9 mouse cellular contexts compared by ENCODE assay signal in genomic region chr14:47395462-47396026, GRCm38 (mm10). TPM values are rescaled to one million over a fixed set of nuclear protein-coding genes. Genes with fewer than 3 reads are reported as not detected.
A peak's percentile ranks its signal among the peaks of the same experiment; 100 is the strongest.
DNase-seq lines count a peak whose midpoint lies in the region; ATAC-seq lines count a peak whose summit lies in the region.
"Had no signal": no experiment of that assay in that cellular context is flagged by ENCODE, and none has a peak within 500 bp of the region (broad histone marks: within the 10 kb centered on the region; RNA-seq: fewer than 3 reads in every experiment).

No protein-coding gene starts in this region.

- H3K36me3 ChIP-seq in embryonic facial prominence, embryonic 15.5 days: peaks cover 69% of the 10 kb centered on the region
- peaks cover 100% of the 10 kb centered on the region for H3K36me3 ChIP-seq in embryonic facial prominence, embryonic 10.5 days (replicated peaks)
- H3K36me3 ChIP-seq in midbrain, embryonic 14.5 days (ENCODE audit: control insufficient read depth, insufficient read depth, low read length): peaks cover 19% of the 10 kb centered on the region
- peaks cover 58% of the 10 kb centered on the region for H3K36me3 ChIP-seq in midbrain, embryonic 13.5 days

- ATAC-seq in embryonic facial prominence, embryonic 15.5 days (ENCODE audit: insufficient number of reproducible peaks, low FRiP score, low TSS enrichment, low read depth): no peak
- ATAC-seq in midbrain, embryonic 14.5 days (ENCODE audit: low FRiP score, low TSS enrichment): no peak
- ATAC-seq in midbrain, embryonic 13.5 days: no peak
- 0 out of 2 replicates have a peak, but pooled peaks have one; percentile 5 for ATAC-seq in megakaryocyte, adult 5-6 weeks (ENCODE audit: poor library complexity, severe bottlenecking)

- H3K9ac ChIP-seq in embryonic facial prominence, embryonic 15.5 days: no peak overlapping the region
- H3K9ac ChIP-seq in midbrain, embryonic 14.5 days (replicated peaks; ENCODE audit: low read length): no peak overlapping the region
- no peak overlapping the region for H3K9ac ChIP-seq in midbrain, embryonic 13.5 days (replicated peaks)
- H3K9ac ChIP-seq: limb, embryonic 12.5 days had no signal

- no peaks in the 10 kb centered on the region; the same call in 1 of the 2 replicates for H3K4me1 ChIP-seq in embryonic facial prominence, embryonic 15.5 days
- no peaks in the 10 kb centered on the region for H3K4me1 ChIP-seq in embryonic facial prominence, embryonic 10.5 days
- no peaks in the 10 kb centered on the region for H3K4me1 ChIP-seq in midbrain, embryonic 14.5 days (ENCODE audit: control insufficient read depth, insufficient read depth, low read length)
- no peaks in the 10 kb centered on the region for H3K4me1 ChIP-seq in midbrain, embryonic 13.5 days (replicated peaks)
- H3K4me1 ChIP-seq: limb, embryonic 12.5 days had no signal

- H3K4me2 ChIP-seq in embryonic facial prominence, embryonic 15.5 days (replicated peaks): no peak overlapping the region
- H3K4me2 ChIP-seq in midbrain, embryonic 14.5 days (ENCODE audit: low read length): no peak overlapping the region
- no peak overlapping the region for H3K4me2 ChIP-seq in midbrain, embryonic 13.5 days (replicated peaks)
- H3K4me2 ChIP-seq: limb, embryonic 12.5 days had no signal

- no peaks in the 10 kb centered on the region for H3K9me3 ChIP-seq in embryonic facial prominence, embryonic 15.5 days (replicated peaks)
- no peaks in the 10 kb centered on the region for H3K9me3 ChIP-seq in embryonic facial prominence, embryonic 10.5 days
- no peaks in the 10 kb centered on the region for H3K9me3 ChIP-seq in midbrain, embryonic 14.5 days (ENCODE audit: control insufficient read depth, low read length)
- H3K9me3 ChIP-seq in midbrain, embryonic 13.5 days: no peaks in the 10 kb centered on the region
- H3K9me3 ChIP-seq: limb, embryonic 12.5 days had no signal

- no peak for DNase-seq in embryonic facial prominence, embryonic 10.5 days (ENCODE audit: low spot score)
- peak; percentile 15 for DNase-seq in midbrain, embryonic 14.5 days
- peak; percentile 70 for DNase-seq in thymus, postnatal 14 days
- DNase-seq in cerebellum, adult 11 months: no peak
- no peak for DNase-seq in adrenal gland, adult 2 months

- H3K4me3 ChIP-seq in embryonic facial prominence, embryonic 15.5 days (replicated peaks): no peak overlapping the region
- no peak overlapping the region for H3K4me3 ChIP-seq in embryonic facial prominence, embryonic 10.5 days
- no peak overlapping the region for H3K4me3 ChIP-seq in midbrain, embryonic 14.5 days (replicated peaks; ENCODE audit: low read depth, low read length)
- H3K4me3 ChIP-seq in midbrain, embryonic 13.5 days (replicated peaks): no peak overlapping the region
- H3K4me3 ChIP-seq: limb, embryonic 12.5 days had no signal

- no peaks in the 10 kb centered on the region for H3K27me3 ChIP-seq in embryonic facial prominence, embryonic 15.5 days
- H3K27me3 ChIP-seq in embryonic facial prominence, embryonic 10.5 days (replicated peaks; ENCODE audit: low read depth, poor library complexity, severe bottlenecking): no peaks in the 10 kb centered on the region
- no peaks in the 10 kb centered on the region for H3K27me3 ChIP-seq in midbrain, embryonic 14.5 days (ENCODE audit: control insufficient read depth, insufficient read depth, low read length)
- no peaks in the 10 kb centered on the region for H3K27me3 ChIP-seq in midbrain, embryonic 13.5 days
- H3K27me3 ChIP-seq: limb, embryonic 12.5 days had no signal

- H3K27ac ChIP-seq in embryonic facial prominence, embryonic 15.5 days (replicated peaks): 0 out of 2 replicates have a peak overlapping the region, but pooled peaks have one; percentile 7
- H3K27ac ChIP-seq in embryonic facial prominence, embryonic 10.5 days (replicated peaks): no peak overlapping the region
- H3K27ac ChIP-seq in midbrain, embryonic 14.5 days (replicated peaks; ENCODE audit: low read depth, low read length): no peak overlapping the region
- H3K27ac ChIP-seq in midbrain, embryonic 13.5 days: no peak overlapping the region
- H3K27ac ChIP-seq: limb, embryonic 12.5 days had no signal

- 79% methylated on average over 15 of the region's 15 CpGs for WGBS in embryonic facial prominence, embryonic 15.5 days
- WGBS in embryonic facial prominence, embryonic 10.5 days: 89% methylated on average over 15 of the region's 15 CpGs
- WGBS in midbrain, embryonic 14.5 days: 77% methylated on average over 15 of the region's 15 CpGs
- 76% methylated on average over 15 of the region's 15 CpGs for WGBS in midbrain, embryonic 13.5 days

RNA-seq across cellular contexts. Expression of gene Dlgap5, which starts 22.7 kb away (rescaled TPM):
- 37.5 and 38.4 TPM in 2 replicates for polyA plus RNA-seq in embryonic facial prominence, embryonic 15.5 days (2015; fragmentation: Nextera tagmentation; extraction: Ambion mirVana)
- polyA plus RNA-seq in embryonic facial prominence, embryonic 10.5 days (2016; fragmentation: Nextera tagmentation; extraction: Ambion mirVana): 72.4 and 79.4 TPM in 2 replicates
- 5.2 and 12.6 TPM in 2 replicates for polyA plus RNA-seq in midbrain, embryonic 14.5 days (2014; fragmentation: Nextera tagmentation; extraction: Ambion mirVana)
- polyA plus RNA-seq in midbrain, embryonic 13.5 days (2015; fragmentation: Nextera tagmentation; extraction: Ambion mirVana): 20.1 and 21.1 TPM in 2 replicates
- 55.8 and 59.1 TPM in 2 replicates for total RNA-seq in megakaryocyte, adult 5-6 weeks (2015)
- total RNA-seq in megakaryocyte, adult 5-6 weeks (2017): 98.6 and 105 TPM in 2 replicates
- 1 to 10 TPM; 1.1 to 1.4 TPM for total RNA-seq in adrenal gland, adult 2 months (2021)
- polyA plus RNA-seq in adrenal gland, adult 2 months (2012; rRNA removed): 0.23 and 0.27 TPM in 2 replicates

RNA-seq across cellular contexts. Expression of gene Lgals3, which starts 28.0 kb away (rescaled TPM):
- polyA plus RNA-seq in embryonic facial prominence, embryonic 15.5 days (2015; fragmentation: Nextera tagmentation; extraction: Ambion mirVana): 199 and 236 TPM in 2 replicates
- 0.51 and 1.1 TPM in 2 replicates for polyA plus RNA-seq in embryonic facial prominence, embryonic 10.5 days (2016; fragmentation: Nextera tagmentation; extraction: Ambion mirVana)
- polyA plus RNA-seq in midbrain, embryonic 14.5 days (2014; fragmentation: Nextera tagmentation; extraction: Ambion mirVana): 3.3 and 8.4 TPM in 2 replicates
- polyA plus RNA-seq in midbrain, embryonic 13.5 days (2015; fragmentation: Nextera tagmentation; extraction: Ambion mirVana): 0.54 and 1.2 TPM in 2 replicates
- total RNA-seq in megakaryocyte, adult 5-6 weeks (2015): 1,575 and 1,670 TPM in 2 replicates
- total RNA-seq in megakaryocyte, adult 5-6 weeks (2017): 496 and 508 TPM in 2 replicates
- total RNA-seq in adrenal gland, adult 2 months (2021): 10 to 100 TPM; 13.1 to 19.2 TPM
- polyA plus RNA-seq in adrenal gland, adult 2 months (2012; rRNA removed): 57.6 and 60.8 TPM in 2 replicates

RNA-seq across cellular contexts. Expression of gene Fbxo34, which starts 54.7 kb away (rescaled TPM):
- polyA plus RNA-seq in embryonic facial prominence, embryonic 15.5 days (2015; fragmentation: Nextera tagmentation; extraction: Ambion mirVana): 23.0 and 26.3 TPM in 2 replicates
- 23.4 and 23.7 TPM in 2 replicates for polyA plus RNA-seq in embryonic facial prominence, embryonic 10.5 days (2016; fragmentation: Nextera tagmentation; extraction: Ambion mirVana)
- polyA plus RNA-seq in midbrain, embryonic 14.5 days (2014; fragmentation: Nextera tagmentation; extraction: Ambion mirVana): 28.5 and 33.2 TPM in 2 replicates
- polyA plus RNA-seq in midbrain, embryonic 13.5 days (2015; fragmentation: Nextera tagmentation; extraction: Ambion mirVana): 24.9 and 26.6 TPM in 2 replicates
- 11.2 and 17.5 TPM in 2 replicates for total RNA-seq in megakaryocyte, adult 5-6 weeks (2015)
- total RNA-seq in megakaryocyte, adult 5-6 weeks (2017): 20.7 and 21.8 TPM in 2 replicates
- total RNA-seq in adrenal gland, adult 2 months (2021): 10 to 100 TPM; 18.2 to 37.0 TPM
- 13.1 and 15.8 TPM in 2 replicates for polyA plus RNA-seq in adrenal gland, adult 2 months (2012; rRNA removed)

Comparison
In these comparisons a context has a peak if more than half of its experiments do, and no peak if none do; other contexts are left out.
1. DNase-seq: peak in midbrain, embryonic 14.5 days (single experiment) and thymus, postnatal 14 days (single experiment); none in embryonic facial prominence, embryonic 10.5 days (single experiment), cerebellum, adult 11 months (single experiment) and adrenal gland, adult 2 months (single experiment).